Mouse (Mus musculus) lung, embryonic 16.5 days (tissue): ENCODE measurements around the gene Stoml1. TPM values are rescaled to one million over a fixed set of nuclear protein-coding genes. Genes with fewer than 3 reads are reported as not detected.
A peak's percentile ranks its signal among the peaks of the same experiment; 100 is the strongest.

Experiments
- ATAC-seq: fragments of 200-750 bp; cut with Nextera tagmentation; 2 replicates; pipeline ENCODE4 v1.8.0; 2017; ENCODE audit warnings: low read depth, mild to moderate bottlenecking, moderate library complexity
- H3K27ac ChIP-seq: fragments of 300-500 bp; sonication (generic); 2 replicates; pipeline ENCODE4 v1.5.1; 2014; ENCODE audit warnings: mild to moderate bottlenecking, control low read depth, low read length
- H3K27me3 ChIP-seq: fragments of 300-500 bp; sonication (generic); 2 replicates; pipeline ENCODE4 v1.6.1; 2014; ENCODE audit warnings: low read depth, low read length, mixed read lengths; ENCODE audit not compliant: control insufficient read depth, insufficient read depth
- H3K36me3 ChIP-seq: fragments of 300-500 bp; sonication (generic); 2 replicates; pipeline ENCODE4 v1.6.1; 2014; ENCODE audit warnings: low read length; ENCODE audit not compliant: control insufficient read depth, insufficient read depth
- H3K4me1 ChIP-seq: fragments of 300-500 bp; sonication (generic); replicated peaks from 2 replicates; pipeline ENCODE4 v1.6.1; 2014; ENCODE audit warnings: low read length, mixed read lengths; ENCODE audit not compliant: control insufficient read depth, insufficient read depth
- H3K4me2 ChIP-seq: fragments of 300-500 bp; sonication (generic); 2 replicates; pipeline ENCODE4 v1.6.1; 2014; ENCODE audit warnings: low read depth, low read length, control low read depth
- H3K4me3 ChIP-seq: fragments of 300-500 bp; sonication (generic); 2 replicates; pipeline ENCODE4 v1.5.1; 2014; ENCODE audit warnings: mild to moderate bottlenecking, low read length, control low read depth
- H3K9ac ChIP-seq: fragments of 300-500 bp; sonication (generic); 2 replicates; pipeline ENCODE4 v1.6.1; 2014; ENCODE audit warnings: low read length, control low read depth
- H3K9me3 ChIP-seq: fragments of 300-500 bp; sonication (generic); 2 replicates; pipeline ENCODE4 v1.6.1; 2016; ENCODE audit warnings: low read length; ENCODE audit not compliant: control insufficient read depth
- WGBS: fragments of 180-500 bp; shearing (Covaris S2); extraction: QIAGEN DNeasy Blood & Tissue Kit; methylation state at CpG from one replicate; pipeline ENCODE4 v1.1.7; 2014; 5-methylcytosine and 5-hydroxymethylcytosine counted together
- polyA plus RNA-seq: library from polyadenylated mRNA; unstranded; fragments of >200 nt; fragmentation: Nextera tagmentation; extraction: Ambion mirVana; gene quantifications from 2 replicates; pipeline ENCODE4 v1.2.1, GENCODE M21; 2015

Gene Stoml1
- polyA plus RNA-seq, 1 experiment from 2014 or later = 28.7 TPM

GRCm38 (mm10) chr9:58283431-58283830, 30.5 kb downstream of the Stoml1 start:
- H3K4me3 ChIP-seq = no peak overlapping the region
- ATAC-seq = peak; percentile 64

GRCm38 (mm10) chr9:58289090-58289489, 36.1 kb downstream of the Stoml1 start:
- 81% methylated on average over 1 of the region's 1 CpGs for WGBS
- H3K9ac ChIP-seq = no peak overlapping the region
- no peak overlapping the region for H3K4me3 ChIP-seq
- H3K4me2 ChIP-seq = no peak overlapping the region
- ATAC-seq = no peak
- H3K36me3 ChIP-seq = no peaks in the 10 kb centered on the region
- H3K9me3 ChIP-seq = no peaks in the 10 kb centered on the region
- H3K27me3 ChIP-seq = no peaks in the 10 kb centered on the region
- H3K27ac ChIP-seq = no peak overlapping the region
- H3K4me1 ChIP-seq = no peaks in the 10 kb centered on the region

More at GRCm38 (mm10) chr9:58283431-58283830, 30.5 kb downstream of the Stoml1 start:
- Histone ChIP-seq H3K27ac (peak overlapping the region; percentile 38), H3K9ac (no peak overlapping the region), H3K27me3 (no peaks in the 10 kb centered on the region), H3K4me1 (peaks cover 8% of the 10 kb centered on the region), H3K4me2 (0 out of 2 replicates have a peak overlapping the region, but pooled peaks have one; percentile 4), H3K36me3 (no peaks in the 10 kb centered on the region), H3K9me3 (no peaks in the 10 kb centered on the region)
- WGBS = 24% methylated on average over 7 of the region's 7 CpGs

DNA sequence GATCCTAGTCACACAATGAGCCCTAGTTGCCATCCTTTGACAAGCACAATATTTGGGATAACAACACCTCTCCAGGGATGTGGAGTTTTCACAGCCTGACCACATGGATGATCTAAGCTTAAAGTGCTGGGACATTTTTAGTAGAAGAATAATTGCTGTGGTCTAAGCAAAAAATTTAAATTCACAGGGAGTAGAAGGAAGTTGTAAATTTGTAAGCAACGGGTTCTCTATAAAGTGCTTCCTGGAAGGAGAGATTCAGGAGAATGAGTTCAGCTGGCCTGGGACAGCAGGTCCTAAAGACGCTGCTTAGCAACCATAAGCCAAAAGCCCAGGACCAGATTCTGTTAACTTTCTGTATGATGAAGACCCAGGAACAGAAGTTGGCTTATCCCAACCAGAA, 36.9 kb downstream of the Stoml1 start:
- Histone ChIP-seq H3K27me3 (no peaks in the 10 kb centered on the region), H3K36me3 (no peaks in the 10 kb centered on the region), H3K27ac (no peak overlapping the region), H3K4me1 (no peaks in the 10 kb centered on the region), H3K4me3 (no peak overlapping the region), H3K4me2 (no peak overlapping the region), H3K9ac (no peak overlapping the region), H3K9me3 (no peaks in the 10 kb centered on the region)
- 74% methylated on average over 2 of the region's 2 CpGs for WGBS
- no peak for ATAC-seq

GRCm38 (mm10) chr9:58294527-58294926, 41.6 kb downstream of the Stoml1 start:
- no peaks in the 10 kb centered on the region for H3K27me3 ChIP-seq
- no peaks in the 10 kb centered on the region for H3K9me3 ChIP-seq
- no peak overlapping the region for H3K9ac ChIP-seq
- WGBS = 49% methylated on average over 7 of the region's 7 CpGs
- ATAC-seq = no peak
- peaks cover 17% of the 10 kb centered on the region for H3K4me1 ChIP-seq
- no peak overlapping the region for H3K27ac ChIP-seq
- H3K36me3 ChIP-seq = no peaks in the 10 kb centered on the region
- no peak overlapping the region for H3K4me2 ChIP-seq
- H3K4me3 ChIP-seq = no peak overlapping the region

- Histone ChIP-seq H3K36me3 (no peaks in the 10 kb centered on the region), H3K27me3 (no peaks in the 10 kb centered on the region), H3K4me3 (no peak overlapping the region), H3K9me3 (no peaks in the 10 kb centered on the region), H3K27ac (no peak overlapping the region; the same call in 1 of the 2 replicates), H3K9ac (no peak overlapping the region), H3K4me1 (peaks cover 20% of the 10 kb centered on the region), H3K4me2 (no peak overlapping the region)
- no peak for ATAC-seq
- WGBS = 71% methylated on average over 3 of the region's 3 CpGs
These were observed 42.4 kb downstream of the Stoml1 start for GRCm38 (mm10) chr9:58295345-58295744.

GRCm38 (mm10) chr9:58295766-58296361, 42.9 kb downstream of the Stoml1 start:
- WGBS = 30% methylated on average over 9 of the region's 9 CpGs
- H3K27ac ChIP-seq = peak overlapping the region; percentile 81
- ATAC-seq = peak; percentile 81
- H3K36me3 ChIP-seq = no peaks in the 10 kb centered on the region
- no peaks in the 10 kb centered on the region for H3K9me3 ChIP-seq
- no peak overlapping the region for H3K4me2 ChIP-seq
- peak overlapping the region; percentile 39; the same call in 1 of the 2 replicates for H3K9ac ChIP-seq
- no peak overlapping the region for H3K4me3 ChIP-seq
- peaks cover 20% of the 10 kb centered on the region for H3K4me1 ChIP-seq
- H3K27me3 ChIP-seq = no peaks in the 10 kb centered on the region

DNA sequence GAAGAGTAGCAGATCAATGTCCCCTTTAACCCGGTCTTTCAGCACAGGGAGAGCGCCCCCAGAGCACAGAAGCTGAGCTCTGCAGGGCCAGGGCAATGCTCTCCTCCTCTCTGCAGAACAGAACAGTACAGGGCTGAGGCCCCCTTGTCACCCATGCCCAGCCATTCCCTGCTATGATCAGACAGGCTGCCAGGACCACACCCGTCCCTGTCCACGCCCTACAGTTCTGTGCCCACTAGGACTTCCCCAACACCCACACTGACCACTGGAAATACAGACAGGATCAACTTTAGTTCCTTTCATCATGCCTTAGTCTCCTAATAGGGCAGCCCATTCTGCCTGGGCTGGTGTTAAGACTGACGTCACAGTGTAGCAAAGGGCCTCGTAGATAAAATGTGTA, 44.1 kb downstream of the Stoml1 start:
- H3K9me3 ChIP-seq = no peaks in the 10 kb centered on the region
- H3K4me1 ChIP-seq = peaks cover 20% of the 10 kb centered on the region
- no peak overlapping the region for H3K4me3 ChIP-seq
- no peaks in the 10 kb centered on the region for H3K36me3 ChIP-seq
- 65% methylated on average over 6 of the region's 6 CpGs for WGBS
- H3K4me2 ChIP-seq = no peak overlapping the region
- H3K27ac ChIP-seq = 0 out of 2 replicates have a peak overlapping the region, but pooled peaks have one; percentile 24
- H3K9ac ChIP-seq = no peak overlapping the region
- no peak for ATAC-seq
- no peaks in the 10 kb centered on the region for H3K27me3 ChIP-seq

GRCm38 (mm10) chr9:58297961-58298477, 45.1 kb downstream of the Stoml1 start:
- Histone ChIP-seq H3K36me3 (no peaks in the 10 kb centered on the region), H3K27me3 (no peaks in the 10 kb centered on the region), H3K27ac (no peak overlapping the region), H3K9ac (no peak overlapping the region), H3K4me3 (no peak overlapping the region), H3K9me3 (no peaks in the 10 kb centered on the region), H3K4me1 (peaks cover 25% of the 10 kb centered on the region), H3K4me2 (no peak overlapping the region)
- ATAC-seq = no peak
- WGBS = 47% methylated on average over 4 of the region's 4 CpGs

DNA sequence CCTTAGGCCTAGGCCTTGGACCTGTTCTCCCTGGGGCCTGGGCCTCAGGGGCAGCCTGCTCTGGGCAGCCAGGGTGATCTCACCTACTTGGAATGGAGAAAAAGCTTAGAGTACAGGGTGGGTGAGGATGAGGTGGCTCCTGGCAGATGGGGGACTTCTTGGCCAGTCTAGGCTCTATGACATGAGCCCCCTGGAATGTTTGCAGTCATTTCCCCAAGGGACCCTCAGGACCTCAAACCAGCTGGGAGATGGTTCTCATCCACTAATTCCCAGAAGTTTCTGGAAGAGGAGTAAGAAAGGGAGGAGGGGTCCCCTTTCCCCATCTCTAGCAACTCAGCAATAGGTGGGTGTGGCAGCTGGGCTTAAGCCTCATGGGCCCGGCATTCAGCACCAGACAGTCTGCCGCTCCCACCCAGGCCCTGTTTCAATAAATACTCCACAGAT, 46.4 kb downstream of the Stoml1 start:
- no peak overlapping the region for H3K9ac ChIP-seq
- H3K4me1 ChIP-seq = peaks cover 36% of the 10 kb centered on the region
- peak overlapping the region; percentile 60 for H3K27ac ChIP-seq
- WGBS = 49% methylated on average over 2 of the region's 2 CpGs
- no peaks in the 10 kb centered on the region for H3K36me3 ChIP-seq
- no peaks in the 10 kb centered on the region for H3K27me3 ChIP-seq
- H3K9me3 ChIP-seq = no peaks in the 10 kb centered on the region
- no peak overlapping the region for H3K4me2 ChIP-seq
- H3K4me3 ChIP-seq = no peak overlapping the region
- peak; percentile 37 for ATAC-seq
